25 mouse cellular contexts compared by ENCODE assay signal in the genomic region with DNA sequence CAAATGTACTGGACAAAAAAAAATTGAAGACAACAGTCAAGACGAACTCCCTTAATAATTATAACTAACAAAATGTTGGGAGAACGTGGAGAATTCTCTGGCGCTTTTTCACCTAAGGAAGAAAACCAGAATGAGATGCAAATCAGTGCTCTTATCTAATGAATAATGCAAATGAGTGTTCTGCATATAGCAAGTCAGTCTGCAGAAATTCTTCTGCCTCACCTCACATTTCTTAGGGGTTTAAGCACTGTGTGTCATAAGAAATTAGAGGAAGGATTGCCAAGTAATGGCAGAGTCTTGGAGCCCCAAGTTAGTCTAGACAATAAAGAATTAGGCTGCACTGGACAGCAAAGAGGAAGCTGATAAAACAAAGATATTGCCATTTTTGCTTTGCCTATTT. TPM values are rescaled to one million over a fixed set of nuclear protein-coding genes. Genes with fewer than 3 reads are reported as not detected.
"Had no signal": no experiment of that assay in that cellular context is flagged by ENCODE, and none has a peak within 500 bp of the region (broad histone marks: within the 10 kb centered on the region; RNA-seq: fewer than 3 reads in every experiment).

No protein-coding gene starts in this region.

- ATAC-seq: liver, embryonic 12.5 days; midbrain, embryonic 15.5 days had no signal

- H3K4me2 ChIP-seq: limb, embryonic 13.5 days; liver, embryonic 12.5 days; liver, embryonic 15.5 days; lung, embryonic 15.5 days; midbrain, embryonic 12.5 days; midbrain, embryonic 15.5 days; neural tube, embryonic 13.5 days; stomach, embryonic 15.5 days had no signal

- H3K9ac ChIP-seq: limb, embryonic 13.5 days; liver, embryonic 12.5 days; liver, embryonic 15.5 days; lung, embryonic 15.5 days; midbrain, embryonic 12.5 days; midbrain, embryonic 15.5 days; neural tube, embryonic 13.5 days; stomach, embryonic 15.5 days had no signal

- H3K4me3 ChIP-seq: layer of hippocampus, adult 2 months; limb, embryonic 10.5 days; limb, embryonic 13.5 days; liver, embryonic 12.5 days; liver, embryonic 15.5 days; lung, embryonic 15.5 days; megakaryocyte, embryonic 14.5 days; midbrain, embryonic 12.5 days; midbrain, embryonic 15.5 days; myocyte; neural tube, embryonic 13.5 days; stomach, embryonic 15.5 days had no signal

- H3K27me3 ChIP-seq: limb, embryonic 13.5 days; liver, embryonic 12.5 days; liver, embryonic 15.5 days; lung, embryonic 15.5 days; megakaryocyte, embryonic 14.5 days; midbrain, embryonic 12.5 days; midbrain, embryonic 15.5 days; neural tube, embryonic 13.5 days; stomach, embryonic 15.5 days had no signal

- H3K4me1 ChIP-seq: limb, embryonic 10.5 days; limb, embryonic 13.5 days; liver, embryonic 12.5 days; liver, embryonic 15.5 days; lung, embryonic 15.5 days; megakaryocyte, embryonic 14.5 days; midbrain, embryonic 12.5 days; midbrain, embryonic 15.5 days; neural tube, embryonic 13.5 days; stomach, embryonic 15.5 days had no signal

- H3K36me3 ChIP-seq: limb, embryonic 10.5 days; limb, embryonic 13.5 days; liver, embryonic 12.5 days; liver, embryonic 15.5 days; lung, embryonic 15.5 days; midbrain, embryonic 12.5 days; midbrain, embryonic 15.5 days; neural tube, embryonic 13.5 days; stomach, embryonic 15.5 days had no signal

- DNase-seq: kidney, postnatal 25 days; layer of hippocampus, adult 9-11 months; liver; lung, adult 18-20 months; lung, postnatal 10 days; lung, postnatal 36 days; retina, postnatal 1 day; right cerebral cortex, postnatal 25 days; spleen, adult 18-20 months; thymus, postnatal 25 days had no signal

- H3K9me3 ChIP-seq: limb, embryonic 10.5 days; limb, embryonic 13.5 days; liver, embryonic 12.5 days; liver, embryonic 15.5 days; lung, embryonic 15.5 days; megakaryocyte, embryonic 14.5 days; midbrain, embryonic 12.5 days; midbrain, embryonic 15.5 days; neural tube, embryonic 13.5 days; stomach, embryonic 15.5 days had no signal

- H3K27ac ChIP-seq: kidney, postnatal 0 days; layer of hippocampus, adult 2 months; limb, embryonic 10.5 days; limb, embryonic 13.5 days; liver, embryonic 12.5 days; liver, embryonic 15.5 days; lung, embryonic 15.5 days; midbrain, embryonic 12.5 days; midbrain, embryonic 15.5 days; neural tube, embryonic 13.5 days; stomach, embryonic 15.5 days had no signal

RNA-seq across cellular contexts. Expression of gene Ntng1, which starts 49.8 kb away (rescaled TPM):
- total RNA-seq: monocyte, adult 5-6 weeks; neutrophil, adult 5-6 weeks had no signal
